Mouse (Mus musculus): ENCODE measurements around the gene Iqch. TPM values are rescaled to one million over a fixed set of nuclear protein-coding genes. Genes with fewer than 3 reads are reported as not detected.

Iqch gene
- polyA plus RNA-seq, 1 experiment from 2014 or later: 0.22 TPM

DNA sequence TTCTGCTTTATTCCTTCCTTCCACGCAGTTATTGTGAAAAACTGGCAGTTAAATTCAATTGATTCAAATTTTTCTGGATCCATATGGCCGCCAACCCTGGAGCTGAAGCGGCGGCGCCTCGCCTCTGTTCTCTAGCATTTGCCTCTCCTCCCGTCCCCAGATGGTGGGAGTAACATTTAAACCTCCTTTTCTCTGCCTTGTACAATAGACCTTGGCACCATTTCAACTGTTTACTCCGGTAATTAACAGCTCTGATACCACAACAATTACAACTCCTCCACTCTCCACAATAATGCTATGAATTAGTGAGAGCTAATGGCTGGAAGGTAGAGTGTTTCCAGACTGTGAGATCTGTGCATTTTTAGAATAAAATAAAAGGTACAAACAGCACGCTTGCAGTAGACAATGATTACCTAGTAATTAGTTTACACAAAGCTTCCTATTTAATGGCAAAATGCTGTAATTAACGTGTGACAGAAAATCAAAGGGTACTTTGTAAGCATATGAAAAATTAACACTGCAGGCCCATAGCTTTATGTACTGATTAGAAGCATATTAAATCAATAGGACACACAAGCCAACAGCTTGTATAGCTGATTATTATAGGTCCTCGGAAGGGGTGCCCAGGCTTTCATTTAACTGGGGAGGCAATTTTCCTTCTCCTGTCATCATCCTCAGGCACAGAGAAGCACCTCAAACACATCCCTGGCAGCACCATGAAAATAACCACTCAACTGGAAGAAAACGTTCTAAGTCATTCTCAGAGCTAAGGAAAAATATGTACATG, 111.6 kb downstream of the Iqch start:
- H3K4me1 ChIP-seq (ENCODE audit: control insufficient read depth, insufficient read depth, low read length): no peaks in the 10 kb centered on the region
- WGBS: 75% methylated on average over 12 of the region's 12 CpGs
- H3K4me3 ChIP-seq (ENCODE audit: low read depth, low read length): no peak overlapping the region
- ATAC-seq (ENCODE audit: insufficient number of reproducible peaks, insufficient read depth, low FRiP score, low read depth): no peak
- no peak overlapping the region for H3K4me2 ChIP-seq (replicated peaks; ENCODE audit: low read depth, low read length)
- H3K27me3 ChIP-seq (ENCODE audit: control insufficient read depth, insufficient read depth, low read length): no peaks in the 10 kb centered on the region
- H3K9me3 ChIP-seq (ENCODE audit: control insufficient read depth, low read depth, low read length): no peaks in the 10 kb centered on the region
- no peaks in the 10 kb centered on the region for H3K36me3 ChIP-seq (ENCODE audit: control insufficient read depth, insufficient read depth, low read length)
- no peak overlapping the region for H3K9ac ChIP-seq (replicated peaks; ENCODE audit: low read depth, low read length)
- H3K27ac ChIP-seq (ENCODE audit: low read length): no peak overlapping the region

DNA sequence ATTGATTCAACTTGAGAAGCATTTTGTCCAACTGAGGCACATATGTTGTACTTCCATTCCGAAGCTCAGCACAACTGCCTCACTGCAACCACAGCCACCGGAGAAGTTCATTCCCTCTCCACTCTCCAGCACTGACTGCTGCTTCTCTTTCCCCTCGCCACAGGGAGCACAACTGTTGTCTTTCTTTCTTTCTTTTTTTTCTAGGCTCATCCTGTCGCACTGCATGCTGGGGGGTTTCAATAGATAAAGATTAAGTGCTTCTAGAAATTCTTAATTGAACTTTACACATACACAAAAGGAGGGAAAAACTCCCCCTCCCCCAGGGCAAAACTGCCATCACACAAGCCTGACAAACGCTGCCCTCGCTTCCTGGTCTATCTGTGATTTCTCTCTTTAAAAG, 113.1 kb downstream of the Iqch start:
- Histone ChIP-seq H3K9ac (replicated peaks; ENCODE audit: low read depth, low read length) (no peak overlapping the region), H3K36me3 (ENCODE audit: control insufficient read depth, insufficient read depth, low read length) (no peaks in the 10 kb centered on the region), H3K27ac (ENCODE audit: low read length) (no peak overlapping the region), H3K9me3 (ENCODE audit: control insufficient read depth, low read depth, low read length) (no peaks in the 10 kb centered on the region), H3K4me2 (replicated peaks; ENCODE audit: low read depth, low read length) (no peak overlapping the region), H3K27me3 (ENCODE audit: control insufficient read depth, insufficient read depth, low read length) (no peaks in the 10 kb centered on the region), H3K4me1 (ENCODE audit: control insufficient read depth, insufficient read depth, low read length) (no peaks in the 10 kb centered on the region), H3K4me3 (ENCODE audit: low read depth, low read length) (no peak overlapping the region)
- 45% methylated on average over 6 of the region's 6 CpGs for WGBS
- no peak for ATAC-seq (ENCODE audit: insufficient number of reproducible peaks, insufficient read depth, low FRiP score, low read depth)

DNA sequence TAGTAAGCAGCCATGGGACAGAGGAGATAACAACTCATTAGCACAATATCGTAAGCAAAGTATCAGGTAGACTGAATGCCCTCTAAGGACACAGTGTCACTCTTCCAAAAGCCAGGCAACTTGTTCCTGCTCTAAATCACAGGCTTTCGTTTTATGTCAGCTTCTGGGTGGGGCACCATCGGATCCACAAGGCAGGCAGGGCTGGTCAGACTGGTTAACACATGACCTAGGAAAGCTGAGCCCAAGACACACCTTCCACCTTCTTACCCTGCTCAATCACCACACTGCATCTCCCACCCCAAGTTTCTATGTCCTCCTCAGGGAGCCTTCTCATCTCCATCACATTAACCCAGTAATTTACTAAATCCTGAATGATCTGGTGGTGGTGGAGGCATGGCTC, 136.7 kb downstream of the Iqch start:
- WGBS: 65% methylated on average over 3 of the region's 3 CpGs
- no peak for ATAC-seq (ENCODE audit: insufficient number of reproducible peaks, insufficient read depth, low FRiP score, low read depth)
- H3K4me3 ChIP-seq (ENCODE audit: low read depth, low read length): no peak overlapping the region
- H3K27me3 ChIP-seq (ENCODE audit: control insufficient read depth, insufficient read depth, low read length): no peaks in the 10 kb centered on the region
- no peaks in the 10 kb centered on the region for H3K4me1 ChIP-seq (ENCODE audit: control insufficient read depth, insufficient read depth, low read length)
- no peak overlapping the region for H3K4me2 ChIP-seq (replicated peaks; ENCODE audit: low read depth, low read length)
- no peaks in the 10 kb centered on the region for H3K9me3 ChIP-seq (ENCODE audit: control insufficient read depth, low read depth, low read length)
- H3K9ac ChIP-seq (replicated peaks; ENCODE audit: low read depth, low read length): no peak overlapping the region
- H3K36me3 ChIP-seq (ENCODE audit: control insufficient read depth, insufficient read depth, low read length): no peaks in the 10 kb centered on the region
- H3K27ac ChIP-seq (ENCODE audit: low read length): no peak overlapping the region

- H3K27ac ChIP-seq (ENCODE audit: low read length): no peak overlapping the region
- H3K36me3 ChIP-seq (ENCODE audit: control insufficient read depth, insufficient read depth, low read length): no peaks in the 10 kb centered on the region
- WGBS: 59% methylated on average over 2 of the region's 2 CpGs
- H3K4me2 ChIP-seq (replicated peaks; ENCODE audit: low read depth, low read length): no peak overlapping the region
- no peak for ATAC-seq (ENCODE audit: insufficient number of reproducible peaks, insufficient read depth, low FRiP score, low read depth)
- H3K27me3 ChIP-seq (ENCODE audit: control insufficient read depth, insufficient read depth, low read length): no peaks in the 10 kb centered on the region
- H3K9me3 ChIP-seq (ENCODE audit: control insufficient read depth, low read depth, low read length): no peaks in the 10 kb centered on the region
- no peak overlapping the region for H3K9ac ChIP-seq (replicated peaks; ENCODE audit: low read depth, low read length)
- H3K4me3 ChIP-seq (ENCODE audit: low read depth, low read length): no peak overlapping the region
- H3K4me1 ChIP-seq (ENCODE audit: control insufficient read depth, insufficient read depth, low read length): no peaks in the 10 kb centered on the region
These were observed 140.0 kb downstream of the Iqch start for GRCm38 (mm10) chr9:63462296-63462695.

DNA sequence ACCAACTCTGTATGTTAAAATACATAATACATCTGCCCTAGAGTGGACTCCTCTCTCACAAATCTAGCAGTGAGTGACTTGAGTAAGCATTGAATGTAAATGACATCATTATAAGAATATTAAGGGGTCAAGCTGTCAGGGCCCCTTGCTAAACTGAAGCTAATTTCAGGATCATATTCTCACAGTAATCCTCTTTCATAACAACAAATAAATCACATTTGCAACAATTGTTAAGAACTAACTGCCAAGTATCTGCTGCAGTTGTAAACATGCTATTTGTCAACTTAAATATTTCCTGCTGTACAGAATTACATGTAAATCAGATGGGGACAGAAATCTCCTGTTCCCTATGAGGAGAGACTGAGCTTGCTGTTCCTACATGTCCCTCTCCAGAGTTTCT, 145.9 kb downstream of the Iqch start:
- Histone ChIP-seq H3K27me3 (ENCODE audit: control insufficient read depth, insufficient read depth, low read length) (0 out of 2 replicates have a peak, but pooled peaks cover 3% of the 10 kb centered on the region), H3K36me3 (ENCODE audit: control insufficient read depth, insufficient read depth, low read length) (no peaks in the 10 kb centered on the region), H3K9me3 (ENCODE audit: control insufficient read depth, low read depth, low read length) (no peaks in the 10 kb centered on the region), H3K9ac (replicated peaks; ENCODE audit: low read depth, low read length) (no peak overlapping the region), H3K4me3 (ENCODE audit: low read depth, low read length) (no peak overlapping the region), H3K27ac (ENCODE audit: low read length) (no peak overlapping the region), H3K4me2 (replicated peaks; ENCODE audit: low read depth, low read length) (no peak overlapping the region), H3K4me1 (ENCODE audit: control insufficient read depth, insufficient read depth, low read length) (no peaks in the 10 kb centered on the region)
- no peak for ATAC-seq (ENCODE audit: insufficient number of reproducible peaks, insufficient read depth, low FRiP score, low read depth)

DNA sequence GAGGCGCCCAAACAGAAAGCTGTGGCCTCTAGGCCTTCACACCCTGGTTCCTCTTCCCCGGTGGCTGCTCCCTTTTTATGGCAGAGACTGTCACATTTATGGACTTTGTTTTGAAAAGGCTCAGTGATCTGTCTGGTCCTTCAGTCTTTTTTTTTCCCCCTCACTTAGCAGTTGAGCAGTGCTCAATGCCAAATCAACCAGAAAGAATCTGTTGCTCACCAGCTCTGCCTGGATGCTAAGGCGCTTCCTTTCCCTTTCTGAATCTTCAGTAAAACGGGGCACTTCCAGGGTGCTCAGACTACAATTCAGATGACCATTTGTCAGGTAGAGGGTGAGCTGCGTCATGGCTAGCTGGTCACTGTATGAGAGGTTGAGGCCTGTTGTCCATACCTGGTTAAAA, 148.0 kb downstream of the Iqch start:
- ATAC-seq (ENCODE audit: insufficient number of reproducible peaks, insufficient read depth, low FRiP score, low read depth): no peak
- 0 out of 2 replicates have a peak, but pooled peaks cover 3% of the 10 kb centered on the region for H3K27me3 ChIP-seq (ENCODE audit: control insufficient read depth, insufficient read depth, low read length)
- H3K27ac ChIP-seq (ENCODE audit: low read length): no peak overlapping the region
- H3K9me3 ChIP-seq (ENCODE audit: control insufficient read depth, low read depth, low read length): no peaks in the 10 kb centered on the region
- H3K4me3 ChIP-seq (ENCODE audit: low read depth, low read length): no peak overlapping the region
- H3K36me3 ChIP-seq (ENCODE audit: control insufficient read depth, insufficient read depth, low read length): no peaks in the 10 kb centered on the region
- no peak overlapping the region for H3K9ac ChIP-seq (replicated peaks; ENCODE audit: low read depth, low read length)
- no peak overlapping the region for H3K4me2 ChIP-seq (replicated peaks; ENCODE audit: low read depth, low read length)
- no peaks in the 10 kb centered on the region for H3K4me1 ChIP-seq (ENCODE audit: control insufficient read depth, insufficient read depth, low read length)
- WGBS: 81% methylated on average over 5 of the region's 5 CpGs

- no peaks in the 10 kb centered on the region for H3K4me1 ChIP-seq (ENCODE audit: control insufficient read depth, insufficient read depth, low read length)
- no peak overlapping the region for H3K4me3 ChIP-seq (ENCODE audit: low read depth, low read length)
- no peak for ATAC-seq (ENCODE audit: insufficient number of reproducible peaks, insufficient read depth, low FRiP score, low read depth)
- no peak overlapping the region for H3K9ac ChIP-seq (replicated peaks; ENCODE audit: low read depth, low read length)
- no peak overlapping the region for H3K27ac ChIP-seq (ENCODE audit: low read length)
- no peak overlapping the region for H3K4me2 ChIP-seq (replicated peaks; ENCODE audit: low read depth, low read length)
- H3K36me3 ChIP-seq (ENCODE audit: control insufficient read depth, insufficient read depth, low read length): no peaks in the 10 kb centered on the region
- 0 out of 2 replicates have a peak, but pooled peaks cover 3% of the 10 kb centered on the region for H3K27me3 ChIP-seq (ENCODE audit: control insufficient read depth, insufficient read depth, low read length)
- H3K9me3 ChIP-seq (ENCODE audit: control insufficient read depth, low read depth, low read length): no peaks in the 10 kb centered on the region
- 49% methylated on average over 4 of the region's 4 CpGs for WGBS
These were observed 151.7 kb downstream of the Iqch start for GRCm38 (mm10) chr9:63450531-63451030.

DNA sequence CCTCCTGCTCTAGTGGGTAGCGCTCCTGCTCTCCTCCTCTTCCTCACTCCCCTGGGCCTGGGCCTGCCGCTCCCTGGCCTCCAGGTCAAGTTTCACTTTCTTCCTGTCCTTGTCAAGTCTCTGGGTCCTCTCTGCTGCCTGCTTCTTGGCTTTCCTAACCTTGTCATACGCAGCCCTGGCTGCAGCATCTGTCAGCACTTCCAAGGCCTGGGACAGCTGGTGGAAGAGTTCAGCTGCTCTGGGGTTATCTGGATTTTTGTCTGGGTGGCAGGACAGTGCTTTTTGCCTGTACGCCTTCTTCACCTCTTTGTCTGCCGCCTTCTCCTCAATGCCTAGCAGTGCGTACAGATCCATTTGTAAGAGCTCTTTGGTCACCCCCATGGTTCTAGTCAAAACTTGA, 158.6 kb downstream of the Iqch start:
- Histone ChIP-seq H3K27me3 (ENCODE audit: control insufficient read depth, insufficient read depth, low read length) (no peaks in the 10 kb centered on the region), H3K4me2 (replicated peaks; ENCODE audit: low read depth, low read length) (no peak overlapping the region), H3K36me3 (ENCODE audit: control insufficient read depth, insufficient read depth, low read length) (no peaks in the 10 kb centered on the region), H3K27ac (ENCODE audit: low read length) (no peak overlapping the region), H3K9ac (replicated peaks; ENCODE audit: low read depth, low read length) (no peak overlapping the region), H3K4me3 (ENCODE audit: low read depth, low read length) (no peak overlapping the region), H3K4me1 (ENCODE audit: control insufficient read depth, insufficient read depth, low read length) (no peaks in the 10 kb centered on the region), H3K9me3 (ENCODE audit: control insufficient read depth, low read depth, low read length) (no peaks in the 10 kb centered on the region)
- ATAC-seq (ENCODE audit: insufficient number of reproducible peaks, insufficient read depth, low FRiP score, low read depth): no peak
- 68% methylated on average over 6 of the region's 6 CpGs for WGBS

DNA sequence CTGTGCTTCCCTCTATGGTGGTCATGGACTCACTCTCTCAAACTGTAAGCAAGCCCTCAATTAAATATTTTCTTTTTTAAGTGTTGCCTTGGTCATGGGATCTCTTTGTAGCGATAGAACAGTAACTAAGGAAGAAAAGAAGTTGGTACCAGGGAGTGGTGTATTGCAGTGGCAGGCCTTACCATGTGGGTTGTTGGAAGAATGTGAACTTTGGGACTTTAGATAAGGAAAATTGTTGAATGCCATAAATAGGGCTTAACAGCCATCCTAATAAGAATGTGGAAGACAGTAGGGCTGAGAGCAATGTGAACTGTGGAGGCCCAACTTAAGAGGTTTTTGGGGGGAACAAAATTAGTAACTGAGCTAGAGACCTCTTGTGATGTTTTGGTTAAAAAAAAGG, 171.6 kb downstream of the Iqch start:
- WGBS: 67% methylated on average over 1 of the region's 1 CpGs
- H3K4me2 ChIP-seq (replicated peaks; ENCODE audit: low read depth, low read length): no peak overlapping the region
- H3K4me3 ChIP-seq (ENCODE audit: low read depth, low read length): no peak overlapping the region
- no peaks in the 10 kb centered on the region for H3K9me3 ChIP-seq (ENCODE audit: control insufficient read depth, low read depth, low read length)
- no peaks in the 10 kb centered on the region for H3K4me1 ChIP-seq (ENCODE audit: control insufficient read depth, insufficient read depth, low read length)
- no peak overlapping the region for H3K27ac ChIP-seq (ENCODE audit: low read length)
- no peak for ATAC-seq (ENCODE audit: insufficient number of reproducible peaks, insufficient read depth, low FRiP score, low read depth)
- no peaks in the 10 kb centered on the region for H3K27me3 ChIP-seq (ENCODE audit: control insufficient read depth, insufficient read depth, low read length)
- H3K36me3 ChIP-seq (ENCODE audit: control insufficient read depth, insufficient read depth, low read length): no peaks in the 10 kb centered on the region
- no peak overlapping the region for H3K9ac ChIP-seq (replicated peaks; ENCODE audit: low read depth, low read length)

Data from stomach, embryonic 14.5 days (tissue).